Comparison of ENCODE assay signal across 8 mouse cellular contexts in genomic region chr4:148087907-148088527, GRCm38 (mm10). TPM values are rescaled to one million over a fixed set of nuclear protein-coding genes. Genes with fewer than 3 reads are reported as not detected.
DNase-seq lines count a peak whose midpoint lies in the region; ATAC-seq and TF ChIP-seq lines count a peak whose summit lies in the region.

TSS of gene Agtrap (minus strand) at chr4:148088031.

- H3K27ac ChIP-seq in ES-Bruce4 (ENCODE audit: insufficient read depth, low read length): peak within 1 kb of the TSS; percentile 96
- peak within 1 kb of the TSS; percentile 52; the same call in 1 of the 2 replicates for H3K27ac ChIP-seq in forebrain, embryonic 13.5 days
- peak within 1 kb of the TSS; percentile 70 for H3K27ac ChIP-seq in neural tube, embryonic 15.5 days (replicated peaks)

- TF ChIP-seq POLR2A in ES-Bruce4 (IDR thresholded peaks at IDR 0.05; ENCODE audit: insufficient read depth, low read length): no peak

- H3K36me3 ChIP-seq in ES-Bruce4 (ENCODE audit: control insufficient read depth, insufficient read depth, low read length, poor library complexity, severe bottlenecking): peaks cover 3% of the 10 kb centered on the region; the same call in 1 of the 2 replicates
- no peaks in the 10 kb centered on the region for H3K36me3 ChIP-seq in forebrain, embryonic 13.5 days (ENCODE audit: poor library complexity, severe bottlenecking)
- no peaks in the 10 kb centered on the region for H3K36me3 ChIP-seq in neural tube, embryonic 15.5 days

- TF ChIP-seq EP300 in ES-Bruce4 (IDR thresholded peaks at IDR 0.05; ENCODE audit: insufficient read depth, low read depth, low read length): peak; percentile 80; the same call in 1 of the 2 replicates

- intact Hi-C loops in heart, postnatal 10 days (cut with DNase I): no loop called here

- DNase-seq in heart, postnatal 10 days: peak; percentile 97 to 98
- DNase-seq in layer of hippocampus, adult 11-12 months (ENCODE audit: low spot score): peak; percentile 95
- DNase-seq in lung, adult 18-20 months: peak; percentile 96
- peak; percentile 94 for DNase-seq in testis, postnatal 14 days (ENCODE audit: low spot score)

- WGBS in forebrain, embryonic 13.5 days: 5% methylated on average over 34 of the region's 34 CpGs
- 4% methylated on average over 34 of the region's 34 CpGs for WGBS in neural tube, embryonic 15.5 days

- no peaks in the 10 kb centered on the region for H3K27me3 ChIP-seq in ES-Bruce4 (ENCODE audit: control insufficient read depth, insufficient read depth, low read length, poor library complexity, severe bottlenecking)
- no peaks in the 10 kb centered on the region for H3K27me3 ChIP-seq in forebrain, embryonic 13.5 days
- no peaks in the 10 kb centered on the region for H3K27me3 ChIP-seq in neural tube, embryonic 15.5 days (replicated peaks)

- peak within 1 kb of the TSS; percentile 65 for H3K4me2 ChIP-seq in forebrain, embryonic 13.5 days
- peak within 1 kb of the TSS; percentile 83 for H3K4me2 ChIP-seq in neural tube, embryonic 15.5 days

- peaks cover 2% of the 10 kb centered on the region for H3K4me1 ChIP-seq in ES-Bruce4 (ENCODE audit: control insufficient read depth, insufficient read depth, low read length)
- H3K4me1 ChIP-seq in forebrain, embryonic 13.5 days: peaks cover 23% of the 10 kb centered on the region
- H3K4me1 ChIP-seq in neural tube, embryonic 15.5 days: peaks cover 37% of the 10 kb centered on the region

- H3K9me3 ChIP-seq in ES-Bruce4 (replicated peaks; ENCODE audit: control insufficient read depth, insufficient read depth, low read length, poor library complexity, severe bottlenecking): no peaks in the 10 kb centered on the region
- H3K9me3 ChIP-seq in forebrain, embryonic 13.5 days (replicated peaks): no peaks in the 10 kb centered on the region
- no peaks in the 10 kb centered on the region for H3K9me3 ChIP-seq in neural tube, embryonic 15.5 days (replicated peaks)

- peak; percentile 81 for ATAC-seq in cerebellum, adult (ENCODE audit: insufficient number of reproducible peaks, low FRiP score, low TSS enrichment)
- ATAC-seq in forebrain, embryonic 13.5 days: peak; percentile 95
- peak; percentile 92 for ATAC-seq in neural tube, embryonic 15.5 days (ENCODE audit: low FRiP score)

- peak within 1 kb of the TSS; percentile 98 for H3K4me3 ChIP-seq in ES-Bruce4 (ENCODE audit: low read depth, low read length)
- peak within 1 kb of the TSS; percentile 53 for H3K4me3 ChIP-seq in forebrain, embryonic 13.5 days
- H3K4me3 ChIP-seq in neural tube, embryonic 15.5 days (replicated peaks): peak within 1 kb of the TSS; percentile 56

- TF ChIP-seq CTCF in ES-Bruce4 (IDR thresholded peaks at IDR 0.05; ENCODE audit: low read depth, low read length): no peak

- H3K9ac ChIP-seq in ES-Bruce4 (ENCODE audit: low read depth, poor library complexity, severe bottlenecking): peak within 1 kb of the TSS; percentile 87
- peak within 1 kb of the TSS; percentile 69 for H3K9ac ChIP-seq in forebrain, embryonic 13.5 days
- peak within 1 kb of the TSS; percentile 52 for H3K9ac ChIP-seq in neural tube, embryonic 15.5 days (replicated peaks)

RNA-seq across cellular contexts. Expression of gene Agtrap, which starts in this region (rescaled TPM):
- polyA plus RNA-seq in ES-Bruce4 (2011; ENCODE audit: insufficient read depth, insufficient read length, low read depth, missing spikeins): 48.2 and 60.6 TPM in 2 replicates
- 6.9 and 8.3 TPM in 2 replicates for polyA plus RNA-seq in forebrain, embryonic 13.5 days (2015; fragmentation: Nextera tagmentation; extraction: Ambion mirVana)
- 10 to 100 TPM; 33.6 to 37.0 TPM for total RNA-seq in heart, postnatal 10 days (2021)
- 5.2 and 10.4 TPM in 2 replicates for polyA plus RNA-seq in neural tube, embryonic 15.5 days (2015; fragmentation: Nextera tagmentation; extraction: Ambion mirVana)

Comparison
In these comparisons a context has a peak if more than half of its experiments do, and no peak if none do; other contexts are left out.
1. Peak in every context shown above with its lines: DNase-seq, ATAC-seq, H3K4me3 ChIP-seq and H3K27ac ChIP-seq.